Mouse (Mus musculus) C2C12 (cell line): ENCODE results near the gene Spem1.

Experiments
- CEBPB ChIP-seq: IDR thresholded peaks from one replicate; pipeline ENCODE4 v1.6.1; 2011; ENCODE audit warnings: low read depth, mild to moderate bottlenecking, control low read depth, moderate library complexity
- CTCF ChIP-seq: IDR thresholded peaks from one replicate; pipeline ENCODE4 v1.5.1; 2011; ENCODE audit not compliant: control insufficient read depth, insufficient read depth, insufficient read length
- FOSL1 ChIP-seq: IDR thresholded peaks from one replicate; pipeline ENCODE4 v1.8.0; 2011; ENCODE audit warnings: mild to moderate bottlenecking, low read length; ENCODE audit not compliant: poor library complexity, insufficient read depth, severe bottlenecking
- MAX ChIP-seq: IDR thresholded peaks from one replicate; pipeline ENCODE4 v1.6.1; 2011; ENCODE audit warnings: mild to moderate bottlenecking, control low read depth
- MYOD1 ChIP-seq: IDR thresholded peaks from one replicate; pipeline ENCODE4 v1.6.1; 2011; ENCODE audit warnings: low read depth; ENCODE audit not compliant: control insufficient read depth, insufficient read length
- USF1 ChIP-seq: IDR thresholded peaks from one replicate; pipeline ENCODE4 v1.6.1; 2011; ENCODE audit warnings: low read depth, mild to moderate bottlenecking, control low read depth, moderate library complexity

GRCm38 (mm10) chr11:69822080-69822479 lies at the start of gene Spem1:
- TF ChIP-seq CTCF (no peak), CEBPB (no peak), MAX (no peak), FOSL1 (no peak), MYOD1 (no peak), USF1 (no peak)
